Mouse (Mus musculus): ENCODE results near the gene Surf1. TPM values are rescaled to one million over a fixed set of nuclear protein-coding genes. Genes with fewer than 3 reads are reported as not detected.

Surf1 gene
- polyA plus RNA-seq, 1 experiment = 153 TPM

- Histone ChIP-seq H3K4me3 (replicated peaks; ENCODE audit: insufficient read depth, low read depth, low read length) (no peak overlapping the region), H3K4me1 (ENCODE audit: control insufficient read depth, insufficient read depth, low read length) (peaks cover 12% of the 10 kb centered on the region), H3K27me3 (ENCODE audit: control insufficient read depth, insufficient read depth, low read length) (no peaks in the 10 kb centered on the region), H3K27ac (ENCODE audit: insufficient read depth, low read length) (no peak overlapping the region)
- TF ChIP-seq POLR2A (IDR thresholded peaks at IDR 0.05; ENCODE audit: borderline replicate concordance, insufficient read depth, low read length) = no peak
- TF ChIP-seq CTCF (IDR thresholded peaks at IDR 0.05; ENCODE audit: borderline replicate concordance, insufficient read depth, low read depth, low read length) = no peak
- no peak for DNase-seq
- 63% methylated on average over 3 of the region's 3 CpGs for WGBS
Observed at GRCm38 (mm10) chr2:26919684-26920083, 3.4 kb upstream of the Surf1 start.

GRCm38 (mm10) chr2:26916738-26917137 is 408 bp upstream of the Surf1 start:
- WGBS = under 1% methylated on average over 13 of the region's 13 CpGs
- no peak for DNase-seq
- Histone ChIP-seq H3K27ac (ENCODE audit: insufficient read depth, low read length) (peak overlapping the region; percentile 19; the same call in 1 of the 2 replicates), H3K4me1 (ENCODE audit: control insufficient read depth, insufficient read depth, low read length) (peaks cover 12% of the 10 kb centered on the region), H3K27me3 (ENCODE audit: control insufficient read depth, insufficient read depth, low read length) (no peaks in the 10 kb centered on the region), H3K4me3 (replicated peaks; ENCODE audit: insufficient read depth, low read depth, low read length) (peak overlapping the region; percentile 84)
- no peak for TF ChIP-seq CTCF (IDR thresholded peaks at IDR 0.05; ENCODE audit: borderline replicate concordance, insufficient read depth, low read depth, low read length)
- TF ChIP-seq POLR2A (IDR thresholded peaks at IDR 0.05; ENCODE audit: borderline replicate concordance, insufficient read depth, low read length) = no peak

- Histone ChIP-seq H3K27ac (ENCODE audit: insufficient read depth, low read length) (no peak overlapping the region), H3K27me3 (ENCODE audit: control insufficient read depth, insufficient read depth, low read length) (no peaks in the 10 kb centered on the region), H3K4me1 (ENCODE audit: control insufficient read depth, insufficient read depth, low read length) (peaks cover 12% of the 10 kb centered on the region), H3K4me3 (replicated peaks; ENCODE audit: insufficient read depth, low read depth, low read length) (no peak overlapping the region)
- 53% methylated on average over 8 of the region's 8 CpGs for WGBS
- TF ChIP-seq CTCF (IDR thresholded peaks at IDR 0.05; ENCODE audit: borderline replicate concordance, insufficient read depth, low read depth, low read length) (no peak), POLR2A (IDR thresholded peaks at IDR 0.05; ENCODE audit: borderline replicate concordance, insufficient read depth, low read length) (no peak)
- DNase-seq = no peak
Observed at GRCm38 (mm10) chr2:26914148-26914941, 2.0 kb downstream of the Surf1 start.

- Histone ChIP-seq H3K4me1 (ENCODE audit: control insufficient read depth, insufficient read depth, low read length) (peaks cover 15% of the 10 kb centered on the region), H3K27me3 (ENCODE audit: control insufficient read depth, insufficient read depth, low read length) (no peaks in the 10 kb centered on the region), H3K27ac (ENCODE audit: insufficient read depth, low read length) (no peak overlapping the region), H3K4me3 (replicated peaks; ENCODE audit: insufficient read depth, low read depth, low read length) (no peak overlapping the region)
- TF ChIP-seq CTCF (IDR thresholded peaks at IDR 0.05; ENCODE audit: borderline replicate concordance, insufficient read depth, low read depth, low read length) (no peak), POLR2A (IDR thresholded peaks at IDR 0.05; ENCODE audit: borderline replicate concordance, insufficient read depth, low read length) (no peak)
- no peak for DNase-seq
- 80% methylated on average over 17 of the region's 17 CpGs for WGBS
Observed at GRCm38 (mm10) chr2:26913416-26914147, 2.7 kb downstream of the Surf1 start.

GRCm38 (mm10) chr2:26912253-26912770 is 4.0 kb downstream of the Surf1 start:
- TF ChIP-seq POLR2A (IDR thresholded peaks at IDR 0.05; ENCODE audit: borderline replicate concordance, insufficient read depth, low read length) = no peak
- no peak for TF ChIP-seq CTCF (IDR thresholded peaks at IDR 0.05; ENCODE audit: borderline replicate concordance, insufficient read depth, low read depth, low read length)
- no peak overlapping the region for H3K27ac ChIP-seq (ENCODE audit: insufficient read depth, low read length)
- H3K4me3 ChIP-seq (replicated peaks; ENCODE audit: insufficient read depth, low read depth, low read length) = no peak overlapping the region
- WGBS = 52% methylated on average over 5 of the region's 5 CpGs
- DNase-seq = no peak
- H3K27me3 ChIP-seq (ENCODE audit: control insufficient read depth, insufficient read depth, low read length) = no peaks in the 10 kb centered on the region
- H3K4me1 ChIP-seq (ENCODE audit: control insufficient read depth, insufficient read depth, low read length) = peaks cover 10% of the 10 kb centered on the region

GRCm38 (mm10) chr2:26910994-26911765 is 5.2 kb downstream of the Surf1 start:
- peak overlapping the region; percentile 42 for H3K27ac ChIP-seq (ENCODE audit: insufficient read depth, low read length)
- under 1% methylated on average over 37 of the region's 37 CpGs for WGBS
- H3K4me1 ChIP-seq (ENCODE audit: control insufficient read depth, insufficient read depth, low read length) = peaks cover 6% of the 10 kb centered on the region
- peak overlapping the region; percentile 74 for H3K4me3 ChIP-seq (replicated peaks; ENCODE audit: insufficient read depth, low read depth, low read length)
- no peak for DNase-seq
- H3K27me3 ChIP-seq (ENCODE audit: control insufficient read depth, insufficient read depth, low read length) = no peaks in the 10 kb centered on the region
- no peak for TF ChIP-seq CTCF (IDR thresholded peaks at IDR 0.05; ENCODE audit: borderline replicate concordance, insufficient read depth, low read depth, low read length)
- TF ChIP-seq POLR2A (IDR thresholded peaks at IDR 0.05; ENCODE audit: borderline replicate concordance, insufficient read depth, low read length) = no peak
